Comparison of ENCODE assay signal across 13 mouse cellular contexts in the genomic region with DNA sequence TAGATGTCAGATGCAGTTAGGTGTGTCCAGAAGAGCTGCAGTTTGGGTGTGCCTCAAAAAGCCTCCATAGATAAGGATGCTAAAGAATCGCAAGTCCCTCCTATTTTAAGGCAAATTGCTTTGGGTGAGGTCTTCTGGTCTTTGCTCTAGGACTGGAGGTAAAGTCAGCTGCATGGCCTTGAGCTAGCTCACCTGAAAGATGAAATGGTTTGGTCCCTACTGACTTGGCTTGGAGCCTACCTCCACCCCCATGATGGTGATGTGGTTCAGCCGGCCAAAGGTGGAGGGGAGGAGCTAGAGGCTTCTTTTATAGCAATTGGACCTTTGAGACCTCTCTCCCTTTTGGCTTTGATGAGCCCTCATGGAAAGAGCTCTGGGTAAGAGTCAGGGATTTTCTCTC. TPM values are rescaled to one million over a fixed set of nuclear protein-coding genes. Genes with fewer than 3 reads are reported as not detected.
DNase-seq lines count a peak whose midpoint lies in the region; ATAC-seq and TF ChIP-seq lines count a peak whose summit lies in the region.
"Had no signal": no experiment of that assay in that cellular context is flagged by ENCODE, and none has a peak within 500 bp of the region (broad histone marks: within the 10 kb centered on the region; RNA-seq: fewer than 3 reads in every experiment).

No protein-coding gene starts in this region.

- no peak overlapping the region for H3K9ac ChIP-seq in kidney, embryonic 14.5 days (ENCODE audit: low read depth, low read length)
- no peak overlapping the region for H3K9ac ChIP-seq in intestine, postnatal 0 days (ENCODE audit: low read depth, low read length)
- no peak overlapping the region for H3K9ac ChIP-seq in liver, embryonic 11.5 days (ENCODE audit: low read depth, low read length)
- H3K9ac ChIP-seq: midbrain, embryonic 15.5 days had no signal

- H3K36me3 ChIP-seq in kidney, adult 2 months (ENCODE audit: control insufficient read depth, insufficient read depth, low read length), result no peaks in the 10 kb centered on the region
- no peaks in the 10 kb centered on the region for H3K36me3 ChIP-seq in kidney, embryonic 14.5 days (ENCODE audit: control insufficient read depth, insufficient read depth, low read length)
- no peaks in the 10 kb centered on the region for H3K36me3 ChIP-seq in intestine, postnatal 0 days (ENCODE audit: control insufficient read depth, insufficient read depth)
- no peaks in the 10 kb centered on the region for H3K36me3 ChIP-seq in liver, embryonic 11.5 days (ENCODE audit: control insufficient read depth, insufficient read depth, low read length)
- H3K36me3 ChIP-seq: midbrain, embryonic 15.5 days had no signal

- no peaks in the 10 kb centered on the region for H3K9me3 ChIP-seq in kidney, embryonic 14.5 days (ENCODE audit: control insufficient read depth, low read length)
- H3K9me3 ChIP-seq in intestine, postnatal 0 days (ENCODE audit: control insufficient read depth), result no peaks in the 10 kb centered on the region
- H3K9me3 ChIP-seq in liver, embryonic 11.5 days (ENCODE audit: control insufficient read depth, low read length), result no peaks in the 10 kb centered on the region
- H3K9me3 ChIP-seq: midbrain, embryonic 15.5 days had no signal

- H3K4me2 ChIP-seq in kidney, embryonic 14.5 days (replicated peaks; ENCODE audit: low read depth, low read length), result no peak overlapping the region
- H3K4me2 ChIP-seq in intestine, postnatal 0 days (replicated peaks; ENCODE audit: low read depth), result peak overlapping the region; percentile 47
- peak overlapping the region; percentile 25 for H3K4me2 ChIP-seq in liver, embryonic 11.5 days
- H3K4me2 ChIP-seq: midbrain, embryonic 15.5 days had no signal

- WGBS in kidney, adult 2 months, result 66% methylated on average over 2 of the region's 2 CpGs
- 74% methylated on average over 2 of the region's 2 CpGs for WGBS in kidney, embryonic 14.5 days
- WGBS in intestine, postnatal 0 days, result 33% methylated on average over 2 of the region's 2 CpGs
- WGBS in liver, embryonic 11.5 days, result 34% methylated on average over 2 of the region's 2 CpGs

- H3K27me3 ChIP-seq in kidney, adult 2 months (replicated peaks; ENCODE audit: control insufficient read depth, insufficient read depth, low read length), result no peaks in the 10 kb centered on the region
- no peaks in the 10 kb centered on the region for H3K27me3 ChIP-seq in kidney, embryonic 14.5 days (ENCODE audit: control insufficient read depth, insufficient read depth, low read length)
- no peaks in the 10 kb centered on the region for H3K27me3 ChIP-seq in intestine, postnatal 0 days (replicated peaks; ENCODE audit: control insufficient read depth, insufficient read depth, low read length)
- no peaks in the 10 kb centered on the region for H3K27me3 ChIP-seq in liver, embryonic 11.5 days (replicated peaks; ENCODE audit: control insufficient read depth, insufficient read depth, low read length)
- H3K27me3 ChIP-seq: midbrain, embryonic 15.5 days had no signal

- H3K4me3 ChIP-seq in kidney, adult 2 months (ENCODE audit: insufficient read depth, low read depth, low read length), result no peak overlapping the region
- no peak overlapping the region for H3K4me3 ChIP-seq in kidney, embryonic 14.5 days (ENCODE audit: low read length)
- H3K4me3 ChIP-seq in intestine, postnatal 0 days (ENCODE audit: low read depth, low read length), result no peak overlapping the region
- no peak overlapping the region for H3K4me3 ChIP-seq in liver, embryonic 11.5 days (ENCODE audit: low read depth, low read length)
- H3K4me3 ChIP-seq: midbrain, embryonic 15.5 days had no signal

- intact Hi-C loops in heart, postnatal 10 days (cut with DNase I), result no loop called here
- intact Hi-C loops in left cerebral cortex, postnatal 10 days (cut with DNase I), result no loop called here
- intact Hi-C loops in left cerebral cortex, postnatal 36 days (cut with DNase I), result no loop called here

- H3K4me1 ChIP-seq in kidney, adult 2 months (ENCODE audit: control insufficient read depth, insufficient read depth, low read length), result peaks cover 3% of the 10 kb centered on the region; the same call in 1 of the 2 replicates
- no peaks in the 10 kb centered on the region for H3K4me1 ChIP-seq in kidney, embryonic 14.5 days (ENCODE audit: control insufficient read depth, insufficient read depth, low read length)
- peaks cover 4% of the 10 kb centered on the region; the same call in 1 of the 2 replicates for H3K4me1 ChIP-seq in intestine, postnatal 0 days (replicated peaks; ENCODE audit: control insufficient read depth, insufficient read depth, low read length)
- peaks cover 16% of the 10 kb centered on the region for H3K4me1 ChIP-seq in liver, embryonic 11.5 days (replicated peaks; ENCODE audit: control insufficient read depth, insufficient read depth, low read length)
- H3K4me1 ChIP-seq: midbrain, embryonic 15.5 days had no signal

- ATAC-seq in kidney, embryonic 14.5 days (ENCODE audit: low FRiP score, low TSS enrichment), result no peak
- peak; percentile 87 for ATAC-seq in intestine, postnatal 0 days
- peak; percentile 70 for ATAC-seq in liver, embryonic 11.5 days (replicated peaks; ENCODE audit: low FRiP score)
- ATAC-seq: midbrain, embryonic 15.5 days had no signal

- DNase-seq in kidney, adult 2 months, result peak; percentile 78
- no peak for DNase-seq in liver, embryonic 11.5 days (ENCODE audit: low spot score)
- peak; percentile 13 for DNase-seq in yolk sac, embryonic 10.5 days (ENCODE audit: low spot score)
- no peak for DNase-seq in heart, postnatal 10 days
- no peak for DNase-seq in left cerebral cortex, postnatal 10 days (ENCODE audit: extremely low spot score in 1 of 2, low spot score in 2 of 2)
- no peak for DNase-seq in left cerebral cortex, postnatal 36 days (ENCODE audit: low spot score in 2 of 2)
- DNase-seq: adrenal gland, postnatal 25 days; cerebellum, postnatal 36 days; heart, postnatal 36 days; lung, postnatal 4 days had no signal

- TF ChIP-seq POLR2A in kidney, adult 2 months (IDR thresholded peaks at IDR 0.05; ENCODE audit: low read depth, low read length), result no peak

- TF ChIP-seq CTCF in kidney, adult 2 months (conservative IDR thresholded peaks at IDR 0.05; ENCODE audit: insufficient read depth, insufficient read length, low read depth, low read length), result no peak
- TF ChIP-seq CTCF in intestine, postnatal 0 days (IDR thresholded peaks at IDR 0.05; ENCODE audit: low read depth), result no peak

- no peak overlapping the region for H3K27ac ChIP-seq in kidney, adult 2 months (ENCODE audit: insufficient read depth, low read depth, low read length)
- H3K27ac ChIP-seq in kidney, embryonic 14.5 days (ENCODE audit: low read depth, low read length), result no peak overlapping the region
- H3K27ac ChIP-seq in intestine, postnatal 0 days (ENCODE audit: low read depth, low read length), result 0 out of 2 replicates have a peak overlapping the region, but pooled peaks have one; percentile 35
- H3K27ac ChIP-seq in liver, embryonic 11.5 days (ENCODE audit: low read depth, low read length), result peak overlapping the region; percentile 13; the same call in 1 of the 2 replicates
- H3K27ac ChIP-seq: midbrain, embryonic 15.5 days had no signal

RNA-seq across cellular contexts. Expression of a gene that starts 1.7 kb away (rescaled TPM):
- 23.5 and 25.4 TPM in 2 replicates for polyA plus RNA-seq in kidney, adult 2 months (2012; rRNA removed)
- 13.5 and 20.2 TPM in 2 replicates for polyA plus RNA-seq in kidney, embryonic 14.5 days (2014; fragmentation: Nextera tagmentation; extraction: Ambion mirVana)
- polyA plus RNA-seq in intestine, postnatal 0 days (2015; fragmentation: Nextera tagmentation; extraction: Ambion mirVana), result 22.0 and 23.9 TPM in 2 replicates
- polyA plus RNA-seq in liver, embryonic 11.5 days (2014; fragmentation: Nextera tagmentation; extraction: Ambion mirVana), result 22.6 and 23.0 TPM in 2 replicates
- 10 to 100 TPM; 73.5 to 73.9 TPM for total RNA-seq in heart, postnatal 10 days (2021)
- 10 to 100 TPM; 62.6 to 77.3 TPM for total RNA-seq in left cerebral cortex, postnatal 10 days (2021)
- total RNA-seq in left cerebral cortex, postnatal 36 days (2021), result 10 to 100 TPM; 61.8 to 71.6 TPM

Comparison
In these comparisons a context has a peak if more than half of its experiments do, and no peak if none do; other contexts are left out.
1. DNase-seq: peak in kidney, adult 2 months (single experiment) and yolk sac, embryonic 10.5 days (single experiment); none in liver, embryonic 11.5 days (single experiment), heart, postnatal 10 days (0 of 2), left cerebral cortex, postnatal 10 days (0 of 2) and left cerebral cortex, postnatal 36 days (0 of 2).
2. H3K27ac ChIP-seq: peak in intestine, postnatal 0 days (single experiment) and liver, embryonic 11.5 days (single experiment); none in kidney, adult 2 months (single experiment) and kidney, embryonic 14.5 days (single experiment).